Comparison of ENCODE assay signal across 31 mouse cellular contexts in the genomic region with DNA sequence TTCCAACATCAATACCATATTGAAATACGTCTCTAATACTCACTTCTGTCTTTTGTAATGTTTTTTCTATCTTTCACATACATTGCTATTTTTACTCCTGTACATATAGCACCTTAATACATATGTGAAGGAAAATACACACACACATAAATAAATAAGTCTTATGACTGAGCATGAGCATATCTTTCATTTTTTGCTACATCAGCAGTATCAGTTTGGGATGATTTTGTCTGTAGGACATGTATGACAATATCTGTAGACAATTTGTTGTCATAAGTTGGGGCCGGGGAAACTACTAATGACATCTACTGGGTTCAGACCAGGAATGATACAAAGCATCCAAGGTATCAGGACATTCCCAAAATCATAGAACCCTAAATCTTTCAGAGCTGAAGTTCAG.
"Had no signal": no experiment of that assay in that cellular context is flagged by ENCODE, and none has a peak within 500 bp of the region (broad histone marks: within the 10 kb centered on the region; RNA-seq: fewer than 3 reads in every experiment).

No protein-coding gene starts in this region.

- H3K9me3 ChIP-seq: limb, embryonic 10.5 days; limb, embryonic 12.5 days; limb, embryonic 13.5 days; limb, embryonic 15.5 days; liver, embryonic 12.5 days; liver, embryonic 13.5 days; liver, embryonic 15.5 days; lung, embryonic 15.5 days; megakaryocyte, embryonic 14.5 days; midbrain, embryonic 10.5 days; midbrain, embryonic 12.5 days; midbrain, embryonic 13.5 days; midbrain, embryonic 15.5 days had no signal

- ATAC-seq: liver, embryonic 12.5 days; liver, postnatal 0 days; lung, postnatal 0 days; midbrain, embryonic 13.5 days; midbrain, embryonic 15.5 days; midbrain, embryonic 16.5 days had no signal

- H3K4me2 ChIP-seq: limb, embryonic 12.5 days; limb, embryonic 13.5 days; limb, embryonic 15.5 days; liver, embryonic 11.5 days; liver, embryonic 12.5 days; liver, embryonic 13.5 days; liver, embryonic 15.5 days; lung, embryonic 14.5 days; lung, embryonic 15.5 days; midbrain, embryonic 11.5 days; midbrain, embryonic 12.5 days; midbrain, embryonic 13.5 days; midbrain, embryonic 15.5 days had no signal

- H3K4me1 ChIP-seq: limb, embryonic 10.5 days; limb, embryonic 12.5 days; limb, embryonic 13.5 days; limb, embryonic 15.5 days; liver, embryonic 12.5 days; liver, embryonic 13.5 days; liver, embryonic 15.5 days; lung, embryonic 15.5 days; megakaryocyte, embryonic 14.5 days; midbrain, embryonic 10.5 days; midbrain, embryonic 12.5 days; midbrain, embryonic 13.5 days; midbrain, embryonic 15.5 days had no signal

- H3K36me3 ChIP-seq: limb, embryonic 10.5 days; limb, embryonic 12.5 days; limb, embryonic 13.5 days; limb, embryonic 15.5 days; liver, embryonic 12.5 days; liver, embryonic 13.5 days; liver, embryonic 15.5 days; lung, embryonic 15.5 days; midbrain, embryonic 10.5 days; midbrain, embryonic 12.5 days; midbrain, embryonic 13.5 days; midbrain, embryonic 15.5 days had no signal

- DNase-seq: left cerebral cortex, postnatal 4 days; liver; liver, embryonic 13.5 days; liver, postnatal 0 days; lung, adult 18-20 months; lung, adult 2 months; lung, embryonic 14.5 days; lung, postnatal 10 days; lung, postnatal 14 days; lung, postnatal 36 days; lung, postnatal 4 days; midbrain, embryonic 14.5 days had no signal

- H3K27ac ChIP-seq: limb, embryonic 10.5 days; limb, embryonic 12.5 days; limb, embryonic 13.5 days; limb, embryonic 15.5 days; liver, embryonic 12.5 days; liver, embryonic 13.5 days; liver, embryonic 14.5 days; liver, embryonic 15.5 days; lung, embryonic 15.5 days; macrophage; midbrain, embryonic 10.5 days; midbrain, embryonic 12.5 days; midbrain, embryonic 13.5 days; midbrain, embryonic 15.5 days had no signal

- H3K27me3 ChIP-seq: limb, embryonic 12.5 days; limb, embryonic 13.5 days; limb, embryonic 15.5 days; liver, embryonic 12.5 days; liver, embryonic 13.5 days; liver, embryonic 15.5 days; lung, embryonic 15.5 days; megakaryocyte, embryonic 14.5 days; midbrain, embryonic 12.5 days; midbrain, embryonic 13.5 days; midbrain, embryonic 15.5 days had no signal

- H3K4me3 ChIP-seq: limb, embryonic 10.5 days; limb, embryonic 12.5 days; limb, embryonic 13.5 days; limb, embryonic 15.5 days; liver, embryonic 12.5 days; liver, embryonic 13.5 days; liver, embryonic 15.5 days; lung, embryonic 15.5 days; megakaryocyte, embryonic 14.5 days; midbrain, embryonic 10.5 days; midbrain, embryonic 12.5 days; midbrain, embryonic 13.5 days; midbrain, embryonic 15.5 days; myocyte had no signal

- H3K9ac ChIP-seq: limb, embryonic 12.5 days; limb, embryonic 13.5 days; limb, embryonic 15.5 days; liver, embryonic 12.5 days; liver, embryonic 13.5 days; liver, embryonic 14.5 days; liver, embryonic 15.5 days; liver, postnatal 0 days; lung, embryonic 14.5 days; lung, embryonic 15.5 days; midbrain, embryonic 12.5 days; midbrain, embryonic 13.5 days; midbrain, embryonic 15.5 days had no signal
